ENCODE assay signal across 8 mouse cellular contexts in the genomic region with DNA sequence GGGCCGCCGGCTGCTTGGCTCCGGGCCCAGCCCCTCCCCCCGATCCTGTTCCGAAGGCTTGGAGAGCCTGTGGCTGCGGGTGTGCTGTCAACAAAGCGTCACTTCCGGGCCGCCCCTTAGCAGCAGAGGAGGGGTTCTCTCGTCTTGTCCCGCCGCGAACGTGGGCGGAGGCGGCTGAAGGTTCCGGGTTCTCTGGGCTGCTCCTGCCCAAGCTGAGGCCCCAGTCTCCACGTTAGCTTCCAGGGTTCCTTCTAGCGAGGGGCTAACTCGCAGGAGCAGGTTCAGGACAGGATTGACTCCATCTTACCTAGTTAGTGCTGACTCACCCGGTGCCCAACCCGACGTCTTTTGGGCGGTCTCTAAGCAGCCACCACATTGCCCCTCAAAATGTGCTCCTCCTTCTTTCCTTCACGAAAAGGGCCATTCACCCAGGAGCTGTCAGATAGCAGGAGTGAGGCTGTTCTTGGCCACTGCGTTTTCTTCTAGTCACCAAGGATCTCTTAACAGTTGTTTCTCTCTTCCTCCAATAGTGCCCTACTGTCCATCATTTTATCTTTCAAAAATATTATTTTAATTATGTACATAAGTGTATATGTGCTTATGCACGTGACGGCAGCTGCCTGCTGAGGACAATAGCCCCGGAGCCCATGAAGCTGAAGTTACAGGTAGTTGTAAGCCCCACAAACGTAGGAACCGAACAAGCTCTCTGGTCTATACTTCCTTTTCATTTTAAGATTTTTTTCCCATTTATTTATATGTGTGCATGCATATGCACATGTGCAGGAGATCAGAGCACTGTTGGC. TPM values are rescaled to one million over a fixed set of nuclear protein-coding genes. Genes with fewer than 3 reads are reported as not detected.
DNase-seq lines count a peak whose midpoint lies in the region; ATAC-seq and TF ChIP-seq lines count a peak whose summit lies in the region.

A gene (minus strand): TSS at position 114 of the 803 bp plus-strand sequence.

- peak within 1 kb of the TSS; percentile 91 for H3K27ac ChIP-seq in forebrain, postnatal 0 days (ENCODE audit: low read depth, low read length)
- H3K27ac ChIP-seq in lung, embryonic 15.5 days: peak within 1 kb of the TSS; percentile 86

- H3K4me1 ChIP-seq in G1E (ENCODE audit: insufficient read depth, low read depth, low read length): peaks cover 29% of the 10 kb centered on the region
- peaks cover 8% of the 10 kb centered on the region; the same call in 1 of the 2 replicates for H3K4me1 ChIP-seq in forebrain, postnatal 0 days (ENCODE audit: insufficient read depth)
- peaks cover 15% of the 10 kb centered on the region for H3K4me1 ChIP-seq in lung, embryonic 15.5 days

- peak within 1 kb of the TSS; percentile 86 for H3K4me2 ChIP-seq in forebrain, postnatal 0 days (ENCODE audit: low read depth)
- H3K4me2 ChIP-seq in lung, embryonic 15.5 days: peak within 1 kb of the TSS; percentile 80

- no peaks in the 10 kb centered on the region for H3K27me3 ChIP-seq in G1E (ENCODE audit: insufficient read depth, low read length)
- H3K27me3 ChIP-seq in forebrain, postnatal 0 days (ENCODE audit: insufficient read depth, low read length): no peaks in the 10 kb centered on the region
- H3K27me3 ChIP-seq in lung, embryonic 15.5 days: no peaks in the 10 kb centered on the region

- no peaks in the 10 kb centered on the region for H3K9me3 ChIP-seq in G1E (replicated peaks)
- no peaks in the 10 kb centered on the region for H3K9me3 ChIP-seq in forebrain, postnatal 0 days (ENCODE audit: low read length)
- no peaks in the 10 kb centered on the region for H3K9me3 ChIP-seq in lung, embryonic 15.5 days

- peak; percentile 91 for ATAC-seq in G1E (ENCODE audit: extremely low read depth, insufficient number of reproducible peaks, low FRiP score, poor library complexity, severe bottlenecking)
- ATAC-seq in forebrain, postnatal 0 days: peak; percentile 97
- ATAC-seq in lung, embryonic 15.5 days (ENCODE audit: borderline replicate concordance, extremely low read depth, low FRiP score, low TSS enrichment): peak; percentile 98

- peak within 1 kb of the TSS; percentile 80 for H3K4me3 ChIP-seq in G1E (ENCODE audit: low read depth, low read length)
- H3K4me3 ChIP-seq in forebrain, postnatal 0 days (ENCODE audit: low read depth, low read length): peak within 1 kb of the TSS; percentile 91
- peak within 1 kb of the TSS; percentile 61 for H3K4me3 ChIP-seq in lung, embryonic 15.5 days

- no peak for TF ChIP-seq CTCF in G1E (IDR thresholded peaks at IDR 0.05; ENCODE audit: low read depth, low read length)
- no peak for TF ChIP-seq CTCF in forebrain, postnatal 0 days (IDR thresholded peaks at IDR 0.05; ENCODE audit: low read depth)

- DNase-seq in G1E (ENCODE audit: low spot score): peak; percentile 92
- peak; percentile 96 for DNase-seq in cerebellum, adult 18-20 months
- DNase-seq in forebrain, postnatal 0 days: peak; percentile 94
- peak; percentile 97 for DNase-seq in heart, postnatal 4 days
- peak; percentile 93 to 94 for DNase-seq in layer of hippocampus, adult 8-10 months (ENCODE audit: low spot score in 2 of 2)
- peak; percentile 93 for DNase-seq in ovary, adult 18-20 months (ENCODE audit: low spot score)
- peak; percentile 92 for DNase-seq in thymus, postnatal 0 days (ENCODE audit: low spot score)

- peak within 1 kb of the TSS; percentile 91 for H3K9ac ChIP-seq in forebrain, postnatal 0 days
- H3K9ac ChIP-seq in lung, embryonic 15.5 days: peak within 1 kb of the TSS; percentile 90

- 10% methylated on average over 31 of the region's 31 CpGs for WGBS in forebrain, postnatal 0 days
- WGBS in lung, embryonic 15.5 days: 9% methylated on average over 31 of the region's 31 CpGs

- H3K36me3 ChIP-seq in G1E (replicated peaks): peaks cover 29% of the 10 kb centered on the region
- H3K36me3 ChIP-seq in forebrain, postnatal 0 days (ENCODE audit: insufficient read depth): no peaks in the 10 kb centered on the region
- no peaks in the 10 kb centered on the region for H3K36me3 ChIP-seq in lung, embryonic 15.5 days

RNA-seq across cellular contexts. Expression of the gene that starts here (rescaled TPM):
- total RNA-seq in G1E (2014; fragmentation: Nextera tagmentation) (25.1 and 25.8 TPM in 2 replicates), G1E (2017) (9.7 and 10.4 TPM in 2 replicates)
- polyA plus RNA-seq in G1E (2012): 13.2 and 18.9 TPM in 2 replicates
- total RNA-seq in forebrain, postnatal 0 days (2014; rRNA removed): 51.9 and 70.2 TPM in 2 replicates
- polyA plus RNA-seq in forebrain, postnatal 0 days (2015; fragmentation: Nextera tagmentation; extraction: Ambion mirVana): 5.4 and 10.3 TPM in 2 replicates
- total RNA-seq in heart, postnatal 4 days (2021): 10 to 100 TPM; 24.3 to 24.9 TPM
- 100 to 1,000 TPM; 173 to 203 (median 195) TPM for total RNA-seq in layer of hippocampus, adult 8-10 months (2022)
- polyA plus RNA-seq in lung, embryonic 15.5 days (2015; fragmentation: Nextera tagmentation; extraction: Ambion mirVana): 6.5 and 8.1 TPM in 2 replicates
- polyA plus RNA-seq in thymus, postnatal 0 days (2015; fragmentation: Nextera tagmentation; extraction: Ambion mirVana): 5.6 and 9.6 TPM in 2 replicates

Comparison
In these comparisons a context has a peak if more than half of its experiments do, and no peak if none do; other contexts are left out.
1. Peak in every context shown above with its lines: DNase-seq, ATAC-seq, H3K4me3 ChIP-seq and H3K27ac ChIP-seq.